Mouse (Mus musculus) ES-E14 (cell line): ENCODE data around the gene Cycs.

ENCODE experiments used
- CHD2 ChIP-seq: IDR thresholded peaks from 2 replicates; pipeline ENCODE4 v1.6.1; 2014; ENCODE audit warnings: mild to moderate bottlenecking, low read depth, low read length, inconsistent platforms
- HCFC1 ChIP-seq: IDR thresholded peaks from 2 replicates; pipeline ENCODE4 v1.6.1; 2012; ENCODE audit warnings: low read length, inconsistent platforms, borderline replicate concordance; ENCODE audit not compliant: insufficient read depth
- MAFK ChIP-seq: IDR thresholded peaks from 2 replicates; pipeline ENCODE4 v1.6.1; 2014; ENCODE audit warnings: mild to moderate bottlenecking, low read depth, low read length, inconsistent platforms; ENCODE audit not compliant: insufficient read depth
- ZC3H11A ChIP-seq: IDR thresholded peaks from 2 replicates; pipeline ENCODE4 v1.6.1; 2012; ENCODE audit warnings: low read depth, mild to moderate bottlenecking, inconsistent platforms, low read length, borderline replicate concordance
- ZNF384 ChIP-seq: IDR thresholded peaks from 2 replicates; pipeline ENCODE4 v1.6.1; 2012; ENCODE audit warnings: low read depth, low read length, inconsistent platforms

GRCm38 (mm10) chr6:50527416-50527815 lies 38.9 kb downstream of the Cycs start:
- no peak for TF ChIP-seq HCFC1
- no peak for TF ChIP-seq MAFK
- TF ChIP-seq CHD2, result no peak
- TF ChIP-seq ZC3H11A, result no peak
- TF ChIP-seq ZNF384, result no peak
